Mouse (Mus musculus) frontal cortex, adult (tissue): ENCODE data around the gene Abcf1.
"Not testable (repeated sequence)": the region's sequence is repeated elsewhere in the genome, so short reads cannot be mapped to it uniquely, and the experiment has no call there.

Experiments used
- ATAC-seq: cut with Nextera tagmentation; 2 replicates; pipeline ENCODE4 v1.9.2; 2017; ENCODE audit warnings: mild to moderate bottlenecking, moderate library complexity, mixed read lengths; ENCODE audit not compliant: low TSS enrichment

Abcf1 gene

DNA sequence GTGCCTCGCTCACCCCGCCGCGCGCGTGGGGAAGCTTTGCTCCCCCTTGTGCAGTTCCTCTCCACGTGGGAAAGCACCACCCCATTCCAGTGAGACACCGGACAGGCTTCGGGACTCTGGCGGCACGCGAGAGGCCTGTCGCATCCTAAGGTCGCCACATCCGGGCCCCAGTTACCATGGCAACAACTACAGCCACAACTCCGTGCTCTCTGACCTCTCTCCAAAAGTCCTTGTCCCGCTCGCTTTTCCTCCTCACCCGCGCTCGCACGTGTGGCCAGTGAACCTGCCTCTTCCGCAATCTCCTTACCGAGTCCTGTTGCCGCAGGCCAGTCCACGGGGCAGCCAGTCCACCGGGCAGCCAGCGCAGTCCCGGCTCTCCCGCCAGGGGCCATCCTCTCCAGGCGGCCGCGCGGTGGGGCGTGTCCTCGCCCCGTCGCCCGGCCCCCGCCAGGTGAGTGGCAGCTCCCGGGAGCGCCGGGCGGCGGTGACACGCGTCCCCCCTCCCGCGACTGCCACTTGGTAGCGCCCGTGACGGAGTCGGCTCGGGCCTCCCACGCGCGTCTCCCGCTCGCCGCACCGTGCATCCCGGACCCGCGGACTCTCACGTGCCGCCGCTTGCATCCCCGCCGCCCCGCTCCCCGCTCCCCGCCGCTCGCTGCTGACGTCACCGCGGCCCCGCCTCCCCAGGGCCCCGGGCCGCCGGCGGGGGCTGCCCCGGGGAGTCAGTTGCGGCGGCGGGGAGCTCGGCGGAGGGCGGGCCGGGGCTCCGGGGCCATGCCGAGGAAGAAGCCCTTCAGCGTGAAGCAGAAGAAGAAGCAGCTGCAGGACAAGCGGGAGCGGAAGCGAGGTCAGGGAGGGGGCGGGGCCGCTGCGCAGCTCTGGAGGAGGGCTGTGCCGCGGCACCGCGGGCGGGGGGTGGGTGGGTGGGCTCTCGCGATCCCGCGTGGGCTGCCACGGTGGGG is 10.1 kb upstream of the Abcf1 start, which contains the start of the genes Gnl1 and Prr3:
Gene Gnl1, plus strand, starts transcription at position 451 of the 962 bp plus-strand sequence.
Gene Prr3, minus strand, starts transcription at position 836 of the 962 bp plus-strand sequence.
- peak; percentile 82 for ATAC-seq

GRCm38 (mm10) chr17:35978811-35979400 is 9.3 kb upstream of the Abcf1 start:
- peak; percentile 73 for ATAC-seq

- ATAC-seq: no peak
These were observed 2.6 kb upstream of the Abcf1 start for GRCm38 (mm10) chr17:35972131-35972530.

DNA sequence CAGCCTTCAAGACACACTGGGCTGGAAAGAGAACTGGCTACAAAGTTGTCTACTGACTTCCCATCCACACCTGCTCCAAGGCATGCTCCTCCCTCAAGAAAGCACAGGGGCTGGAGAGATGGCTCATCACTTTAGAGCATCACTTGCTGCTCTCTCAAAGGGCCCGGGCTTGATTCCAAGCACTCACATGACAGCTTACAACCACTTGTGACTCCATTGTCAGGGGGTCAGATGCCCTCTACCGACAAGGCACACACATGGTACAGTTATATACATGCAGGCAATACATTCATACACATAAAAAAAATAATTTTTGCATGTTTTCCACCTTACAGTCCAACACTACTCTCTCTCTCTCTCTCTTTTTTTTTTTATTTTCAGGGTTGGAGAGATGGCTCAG is 1.9 kb downstream of the Abcf1 start:
- no peak for ATAC-seq

- no peak for ATAC-seq
These were observed 6.3 kb downstream of the Abcf1 start for GRCm38 (mm10) chr17:35963279-35963678.

DNA sequence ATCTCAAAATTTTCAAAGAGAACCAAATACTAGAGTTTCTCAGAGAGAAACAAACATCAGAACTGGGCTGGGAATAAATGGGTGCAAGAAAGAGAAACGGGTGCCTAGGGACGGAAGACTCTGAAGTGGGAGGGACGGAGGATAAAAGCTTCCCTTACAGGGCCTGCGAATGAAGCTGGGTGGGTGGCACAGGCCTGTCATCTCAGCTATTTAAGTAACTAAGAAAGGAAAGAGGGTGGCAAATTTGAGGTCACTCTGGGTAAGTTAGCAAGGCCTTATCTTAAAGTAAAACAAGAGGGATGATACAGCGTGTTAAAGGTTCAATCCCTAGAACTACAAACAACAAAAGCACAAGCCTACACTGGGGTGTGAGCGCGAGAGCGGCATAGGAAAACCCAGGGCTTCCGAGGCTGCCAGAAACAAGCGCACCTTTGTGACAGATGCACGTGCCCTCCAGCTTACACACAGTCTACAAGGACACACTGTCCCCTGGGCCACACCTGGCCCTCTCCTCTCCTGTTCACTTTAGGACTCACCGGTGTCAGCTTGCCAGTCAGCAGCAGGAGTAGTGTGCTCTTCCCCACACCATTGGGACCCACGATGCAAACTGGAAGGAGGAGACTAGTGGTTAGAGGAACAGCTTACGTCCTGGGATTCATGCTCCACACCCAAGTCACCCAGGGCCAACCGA is 10.9 kb downstream of the Abcf1 start:
- peak; percentile 74; the same call in 1 of the 2 replicates for ATAC-seq

DNA sequence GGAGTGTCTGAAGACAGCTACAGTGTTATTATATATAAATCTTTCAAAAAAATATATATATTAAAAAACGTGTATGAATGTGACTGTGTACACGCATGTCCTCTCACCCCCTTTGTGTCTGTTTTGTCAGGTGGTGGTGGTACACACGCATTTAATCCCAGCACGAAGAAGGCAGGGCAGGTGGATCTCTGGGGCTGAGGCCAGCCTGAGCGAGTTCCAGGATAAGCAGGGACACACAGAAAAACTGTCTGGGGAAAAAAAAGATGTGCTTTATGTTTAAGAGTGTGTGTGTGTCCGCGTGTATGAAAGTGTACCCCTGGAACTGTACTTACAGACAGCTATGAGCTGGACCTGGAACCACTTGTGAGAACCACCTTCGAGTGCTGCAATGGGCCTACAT is 14.9 kb downstream of the Abcf1 start:
- ATAC-seq: no peak

- not testable (repeated sequence) for ATAC-seq
These were observed 17.0 kb downstream of the Abcf1 start for GRCm38 (mm10) chr17:35952559-35952958.

DNA sequence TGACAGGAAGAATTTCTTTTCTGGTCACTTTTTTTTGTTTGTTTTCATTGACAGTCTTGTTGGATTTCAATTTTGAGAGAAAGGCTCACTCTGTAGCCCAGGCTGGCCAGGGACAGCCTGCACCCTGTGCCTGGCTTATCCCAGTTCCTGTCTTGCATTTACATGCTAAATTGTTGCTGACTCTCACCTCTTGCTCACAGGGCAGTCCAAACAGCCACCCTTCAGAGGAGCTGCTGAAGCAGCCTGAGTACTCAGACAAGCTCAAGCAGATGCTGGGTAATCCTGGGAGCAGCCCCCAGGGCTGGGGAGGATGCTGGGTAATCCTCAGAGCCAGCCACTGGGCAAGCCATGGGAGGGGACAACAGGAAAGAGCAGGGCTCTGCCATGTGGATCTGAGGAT is 18.6 kb downstream of the Abcf1 start:
- ATAC-seq: not testable (repeated sequence)

- ATAC-seq: no peak
These were observed 29.6 kb downstream of the Abcf1 start for GRCm38 (mm10) chr17:35939941-35940340.

DNA sequence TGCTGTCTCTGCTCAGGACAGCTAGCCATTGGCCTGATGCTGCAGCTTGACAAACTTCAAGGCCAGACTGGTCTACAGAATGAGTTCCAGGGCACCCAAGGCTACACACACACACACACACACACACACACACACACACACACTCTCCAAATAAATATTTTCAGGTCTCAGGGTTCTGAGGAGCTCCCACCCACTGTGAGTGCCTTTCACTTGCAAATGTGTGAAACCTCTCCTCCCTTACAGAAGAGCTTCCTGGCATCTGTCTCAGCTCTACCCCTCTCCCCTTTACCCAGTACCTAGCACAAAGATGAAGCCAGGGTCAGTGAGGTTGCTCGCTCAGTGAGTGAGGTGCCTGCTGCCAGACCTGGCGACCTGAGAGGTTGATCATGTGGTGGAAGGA is 30.5 kb downstream of the Abcf1 start:
- no peak for ATAC-seq

DNA sequence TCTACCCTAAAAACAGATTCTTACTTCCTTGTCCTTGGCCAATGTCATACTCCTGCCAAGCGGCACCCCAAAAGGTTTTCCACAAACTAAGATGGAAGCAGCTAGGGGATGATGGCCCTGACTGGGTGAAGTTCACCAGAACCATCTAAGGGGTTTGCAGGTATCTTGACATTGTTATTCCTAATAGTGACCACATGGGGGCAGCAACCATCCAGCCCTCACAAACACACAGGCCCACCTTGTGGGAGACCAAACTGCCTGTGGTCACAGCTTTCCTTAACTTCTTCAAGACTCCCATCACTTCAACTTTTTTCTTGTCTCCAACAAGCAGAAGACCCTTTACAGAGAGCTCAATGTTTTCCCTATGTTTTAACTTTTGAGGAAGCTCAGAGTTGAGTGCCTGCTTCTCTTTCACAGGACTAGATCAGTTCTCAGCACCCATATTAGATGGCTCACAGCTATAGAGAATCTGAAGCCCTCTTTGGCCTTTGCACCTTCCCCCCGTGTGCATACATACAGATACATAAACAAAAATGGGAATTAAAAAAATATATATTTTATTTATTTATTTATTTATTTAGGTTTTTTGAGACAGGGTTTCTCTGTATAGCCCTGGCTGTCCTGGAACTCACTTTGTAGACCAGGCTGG is 31.7 kb downstream of the Abcf1 start:
- ATAC-seq: peak; percentile 74; the same call in 1 of the 2 replicates

GRCm38 (mm10) chr17:35935763-35936162 is 33.8 kb downstream of the Abcf1 start:
- ATAC-seq: peak; percentile 79

- ATAC-seq: no peak
These were observed 37.0 kb downstream of the Abcf1 start for GRCm38 (mm10) chr17:35932608-35933007.

DNA sequence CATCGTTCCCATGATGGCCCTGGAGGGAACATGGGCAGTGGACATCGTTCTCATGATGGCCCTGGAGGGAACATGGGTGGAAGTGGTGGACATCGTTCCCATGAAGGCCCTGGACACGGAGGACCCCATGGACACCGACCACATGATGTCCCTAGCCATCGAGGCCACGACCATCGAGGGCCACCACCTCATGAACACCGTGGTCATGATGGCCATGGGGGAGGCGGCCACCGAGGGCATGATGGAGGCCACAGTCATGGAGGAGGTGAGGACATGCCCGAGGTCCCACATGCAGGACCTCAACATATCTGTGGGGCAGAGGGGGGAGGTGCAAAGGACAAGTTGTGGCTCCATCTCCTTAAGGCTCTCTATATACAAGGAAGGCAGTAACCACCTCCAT is 38.9 kb downstream of the Abcf1 start:
- no peak for ATAC-seq

GRCm38 (mm10) chr17:35929534-35929933 is 40.0 kb downstream of the Abcf1 start:
- ATAC-seq: no peak

- ATAC-seq: no peak
These were observed 42.1 kb downstream of the Abcf1 start for GRCm38 (mm10) chr17:35927471-35927870.

- ATAC-seq: no peak
These were observed 46.3 kb downstream of the Abcf1 start for GRCm38 (mm10) chr17:35923281-35923680.

GRCm38 (mm10) chr17:35922566-35922965 is 47.0 kb downstream of the Abcf1 start:
- ATAC-seq: no peak

GRCm38 (mm10) chr17:35921710-35922109 is 47.9 kb downstream of the Abcf1 start:
- no peak for ATAC-seq

DNA sequence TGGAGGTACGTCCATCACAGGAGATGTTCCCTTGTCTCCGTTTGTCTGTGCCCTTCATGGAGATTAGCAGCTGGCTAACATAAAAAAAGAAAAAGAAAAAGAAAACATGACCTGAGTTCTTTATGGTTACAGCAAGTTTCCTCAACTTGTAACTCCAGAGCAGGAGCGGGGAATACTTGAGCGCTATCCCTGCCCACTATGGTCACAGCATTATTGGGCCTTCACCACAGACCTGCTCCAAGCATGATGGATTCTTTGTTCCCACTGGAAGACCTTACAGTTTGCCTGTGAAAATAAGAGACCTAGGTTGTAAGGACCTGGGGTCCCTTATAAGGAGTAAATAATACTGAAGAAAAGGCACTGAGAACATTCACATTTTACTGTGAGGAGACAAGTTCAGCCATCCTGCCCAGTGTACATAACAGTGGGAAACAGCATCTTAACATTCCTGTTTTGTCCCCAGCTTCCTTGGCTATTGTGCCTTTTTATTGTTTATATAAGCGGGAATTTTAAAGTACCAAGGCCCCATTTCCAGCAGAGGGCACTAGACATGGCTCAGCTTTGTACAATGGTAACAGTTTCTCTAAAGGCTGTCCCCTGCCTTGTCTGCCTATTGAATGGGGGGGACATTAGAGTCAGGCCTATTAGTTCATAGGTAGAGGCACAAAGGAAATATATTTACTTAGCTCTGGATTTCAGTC is 48.5 kb downstream of the Abcf1 start:
- no peak for ATAC-seq
